27 mouse cellular contexts compared by ENCODE assay signal in the genomic region with DNA sequence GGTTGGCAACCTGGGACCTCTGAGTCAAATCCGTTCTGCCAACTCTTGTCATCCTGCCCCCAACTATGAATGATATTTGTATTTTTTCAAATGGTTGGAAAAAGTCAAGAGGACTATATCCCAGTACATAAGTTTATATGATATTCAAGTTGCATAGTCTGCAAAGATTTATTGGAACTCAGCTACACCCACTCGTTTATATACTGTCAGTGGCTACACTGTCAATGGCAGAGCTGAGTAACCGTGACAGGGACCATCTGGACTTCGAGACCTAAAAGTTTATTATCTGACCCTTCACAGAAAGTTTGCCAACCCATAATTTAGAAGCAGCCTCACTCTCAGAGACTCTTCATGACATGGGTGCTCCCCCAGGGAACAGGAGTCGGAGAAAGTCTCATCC.
DNase-seq lines count a peak whose midpoint lies in the region; ATAC-seq and TF ChIP-seq lines count a peak whose summit lies in the region.
"Had no signal": no experiment of that assay in that cellular context is flagged by ENCODE, and none has a peak within 500 bp of the region (broad histone marks: within the 10 kb centered on the region; RNA-seq: fewer than 3 reads in every experiment).

No protein-coding gene starts in this region.

- no peaks in the 10 kb centered on the region for H3K27me3 ChIP-seq in heart, embryonic 15.5 days
- H3K27me3 ChIP-seq in heart, embryonic 10.5 days (ENCODE audit: insufficient read depth, poor library complexity, severe bottlenecking), result no peaks in the 10 kb centered on the region
- no peaks in the 10 kb centered on the region for H3K27me3 ChIP-seq in kidney, embryonic 16.5 days (ENCODE audit: insufficient read depth, low read length)
- H3K27me3 ChIP-seq in lung, embryonic 16.5 days (ENCODE audit: control insufficient read depth, insufficient read depth, low read depth, low read length), result no peaks in the 10 kb centered on the region; the same call in 1 of the 2 replicates
- no peaks in the 10 kb centered on the region for H3K27me3 ChIP-seq in stomach, embryonic 14.5 days (ENCODE audit: control insufficient read depth, insufficient read depth, low read length)
- no peaks in the 10 kb centered on the region for H3K27me3 ChIP-seq in stomach, postnatal 0 days (ENCODE audit: control insufficient read depth, insufficient read depth, low read length)
- H3K27me3 ChIP-seq: CH12.LX; forebrain, embryonic 13.5 days; heart, embryonic 12.5 days; hindbrain, embryonic 13.5 days had no signal

- TF ChIP-seq CTCF in stomach, postnatal 0 days (IDR thresholded peaks at IDR 0.05; ENCODE audit: low read depth), result no peak

- H3K36me3 ChIP-seq in heart, embryonic 15.5 days, result no peaks in the 10 kb centered on the region
- no peaks in the 10 kb centered on the region for H3K36me3 ChIP-seq in heart, embryonic 10.5 days
- H3K36me3 ChIP-seq in kidney, embryonic 16.5 days (ENCODE audit: insufficient read depth, low read length), result no peaks in the 10 kb centered on the region
- no peaks in the 10 kb centered on the region for H3K36me3 ChIP-seq in lung, embryonic 16.5 days (ENCODE audit: control insufficient read depth, insufficient read depth, low read length)
- H3K36me3 ChIP-seq in stomach, embryonic 14.5 days (ENCODE audit: control insufficient read depth, insufficient read depth, low read length), result no peaks in the 10 kb centered on the region
- H3K36me3 ChIP-seq in stomach, postnatal 0 days (ENCODE audit: control insufficient read depth, insufficient read depth, low read length), result no peaks in the 10 kb centered on the region
- H3K36me3 ChIP-seq: forebrain, embryonic 10.5 days; G1E; heart, embryonic 12.5 days; hindbrain, embryonic 10.5 days; hindbrain, embryonic 13.5 days had no signal

- WGBS in heart, embryonic 15.5 days, result 76% methylated on average over 5 of the region's 5 CpGs
- WGBS in heart, embryonic 10.5 days, result 84% methylated on average over 5 of the region's 5 CpGs
- 29% methylated on average over 5 of the region's 5 CpGs for WGBS in kidney, embryonic 16.5 days
- 43% methylated on average over 5 of the region's 5 CpGs for WGBS in lung, embryonic 16.5 days
- WGBS in stomach, embryonic 14.5 days, result 27% methylated on average over 5 of the region's 5 CpGs
- 66% methylated on average over 5 of the region's 5 CpGs for WGBS in stomach, postnatal 0 days

- no peak overlapping the region for H3K9ac ChIP-seq in heart, embryonic 15.5 days
- H3K9ac ChIP-seq in kidney, embryonic 16.5 days (replicated peaks; ENCODE audit: low read length), result no peak overlapping the region
- H3K9ac ChIP-seq in lung, embryonic 16.5 days (ENCODE audit: low read length), result no peak overlapping the region
- H3K9ac ChIP-seq in stomach, embryonic 14.5 days (replicated peaks; ENCODE audit: low read depth, low read length), result no peak overlapping the region
- no peak overlapping the region for H3K9ac ChIP-seq in stomach, postnatal 0 days (ENCODE audit: low read length)
- H3K9ac ChIP-seq: forebrain, embryonic 13.5 days; heart, embryonic 12.5 days; hindbrain, embryonic 13.5 days had no signal

- TF ChIP-seq EP300 in stomach, postnatal 0 days (optimal IDR thresholded peaks at IDR 0.05), result no peak

- H3K27ac ChIP-seq in heart, embryonic 15.5 days, result peak overlapping the region; percentile 73
- no peak overlapping the region for H3K27ac ChIP-seq in heart, embryonic 10.5 days
- H3K27ac ChIP-seq in kidney, embryonic 16.5 days (ENCODE audit: low read length), result no peak overlapping the region
- no peak overlapping the region for H3K27ac ChIP-seq in lung, embryonic 16.5 days (ENCODE audit: low read length)
- peak overlapping the region; percentile 52; the same call in 1 of the 2 replicates for H3K27ac ChIP-seq in stomach, embryonic 14.5 days (ENCODE audit: low read length)
- H3K27ac ChIP-seq in stomach, postnatal 0 days (replicated peaks), result no peak overlapping the region
- H3K27ac ChIP-seq: forebrain, embryonic 10.5 days; forebrain, embryonic 13.5 days; hindbrain, embryonic 10.5 days; hindbrain, embryonic 13.5 days had no signal

- H3K4me1 ChIP-seq in heart, embryonic 15.5 days (replicated peaks), result peaks cover 3% of the 10 kb centered on the region
- H3K4me1 ChIP-seq in heart, embryonic 10.5 days, result no peaks in the 10 kb centered on the region
- 0 out of 2 replicates have a peak, but pooled peaks cover 3% of the 10 kb centered on the region for H3K4me1 ChIP-seq in kidney, embryonic 16.5 days (ENCODE audit: insufficient read depth, low read length)
- no peaks in the 10 kb centered on the region for H3K4me1 ChIP-seq in lung, embryonic 16.5 days (replicated peaks; ENCODE audit: control insufficient read depth, insufficient read depth, low read length)
- peaks cover 5% of the 10 kb centered on the region; the same call in 1 of the 2 replicates for H3K4me1 ChIP-seq in stomach, embryonic 14.5 days (ENCODE audit: control insufficient read depth, insufficient read depth, low read length)
- no peaks in the 10 kb centered on the region for H3K4me1 ChIP-seq in stomach, postnatal 0 days (replicated peaks; ENCODE audit: control insufficient read depth, insufficient read depth)
- H3K4me1 ChIP-seq: forebrain, embryonic 10.5 days; forebrain, embryonic 13.5 days; hindbrain, embryonic 10.5 days; hindbrain, embryonic 13.5 days had no signal

- DNase-seq in heart, embryonic 10.5 days (ENCODE audit: low spot score), result no peak
- no peak for DNase-seq in kidney, adult 9 months
- no peak for DNase-seq in lung, adult 18-20 months
- DNase-seq in stomach, postnatal 0 days (ENCODE audit: low spot score), result no peak
- DNase-seq: adrenal gland, postnatal 10 days; adrenal gland, postnatal 36 days; B cell, adult 2 months; cerebellum, adult 18-20 months; cerebellum, adult 9-10 months; cerebellum, postnatal 14 days; gastrocnemius, postnatal 10 days; gastrocnemius, postnatal 36 days; heart, postnatal 14 days had no signal

- no peak for ATAC-seq in heart, embryonic 15.5 days (replicated peaks; ENCODE audit: insufficient number of reproducible peaks, insufficient read depth, low FRiP score, low read depth)
- peak; percentile 12; the same call in 1 of the 2 replicates for ATAC-seq in kidney, embryonic 16.5 days (ENCODE audit: low FRiP score, low TSS enrichment)
- ATAC-seq in lung, embryonic 16.5 days (ENCODE audit: low read depth), result peak; percentile 45; the same call in 1 of the 2 replicates
- no peak for ATAC-seq in stomach, embryonic 14.5 days (ENCODE audit: insufficient number of reproducible peaks, insufficient read depth, low FRiP score, low read depth)
- ATAC-seq in stomach, postnatal 0 days (ENCODE audit: low FRiP score, low TSS enrichment), result no peak
- ATAC-seq: forebrain, embryonic 13.5 days; forebrain, embryonic 16.5 days; hindbrain, embryonic 16.5 days; Patski had no signal

- no peaks in the 10 kb centered on the region for H3K9me3 ChIP-seq in heart, embryonic 15.5 days (replicated peaks)
- no peaks in the 10 kb centered on the region for H3K9me3 ChIP-seq in heart, embryonic 10.5 days
- no peaks in the 10 kb centered on the region for H3K9me3 ChIP-seq in kidney, embryonic 16.5 days (ENCODE audit: low read length)
- no peaks in the 10 kb centered on the region for H3K9me3 ChIP-seq in lung, embryonic 16.5 days (ENCODE audit: control insufficient read depth, low read length)
- no peaks in the 10 kb centered on the region for H3K9me3 ChIP-seq in stomach, embryonic 14.5 days (ENCODE audit: control insufficient read depth, low read depth, low read length)
- H3K9me3 ChIP-seq in stomach, postnatal 0 days (ENCODE audit: control insufficient read depth, low read length), result no peaks in the 10 kb centered on the region
- H3K9me3 ChIP-seq: forebrain, embryonic 10.5 days; forebrain, embryonic 13.5 days; G1E; heart, embryonic 12.5 days; hindbrain, embryonic 10.5 days; hindbrain, embryonic 13.5 days had no signal

- no peak overlapping the region for H3K4me2 ChIP-seq in heart, embryonic 15.5 days
- H3K4me2 ChIP-seq in kidney, embryonic 16.5 days (replicated peaks; ENCODE audit: low read depth, low read length), result no peak overlapping the region
- H3K4me2 ChIP-seq in lung, embryonic 16.5 days (ENCODE audit: low read depth, low read length), result no peak overlapping the region
- H3K4me2 ChIP-seq in stomach, embryonic 14.5 days (replicated peaks; ENCODE audit: low read depth, low read length), result no peak overlapping the region
- H3K4me2 ChIP-seq in stomach, postnatal 0 days (replicated peaks; ENCODE audit: low read depth), result no peak overlapping the region
- H3K4me2 ChIP-seq: forebrain, embryonic 13.5 days; hindbrain, embryonic 13.5 days had no signal

- H3K4me3 ChIP-seq in heart, embryonic 15.5 days, result no peak overlapping the region
- no peak overlapping the region for H3K4me3 ChIP-seq in heart, embryonic 10.5 days
- H3K4me3 ChIP-seq in kidney, embryonic 16.5 days (ENCODE audit: low read length), result no peak overlapping the region
- H3K4me3 ChIP-seq in lung, embryonic 16.5 days (ENCODE audit: low read length), result no peak overlapping the region
- H3K4me3 ChIP-seq in stomach, embryonic 14.5 days (ENCODE audit: low read depth, low read length), result no peak overlapping the region
- no peak overlapping the region for H3K4me3 ChIP-seq in stomach, postnatal 0 days (ENCODE audit: low read depth, low read length)
- H3K4me3 ChIP-seq: forebrain, embryonic 10.5 days; forebrain, embryonic 13.5 days; hindbrain, embryonic 10.5 days; hindbrain, embryonic 13.5 days had no signal

Comparison
In these comparisons a context has a peak if more than half of its experiments do, and no peak if none do; other contexts are left out.
1. H3K27ac ChIP-seq: peak in heart, embryonic 15.5 days (single experiment) and stomach, embryonic 14.5 days (single experiment); none in heart, embryonic 10.5 days (single experiment), kidney, embryonic 16.5 days (single experiment), lung, embryonic 16.5 days (single experiment) and stomach, postnatal 0 days (single experiment).
2. ATAC-seq: peak in kidney, embryonic 16.5 days (single experiment) and lung, embryonic 16.5 days (single experiment); none in heart, embryonic 15.5 days (single experiment), stomach, embryonic 14.5 days (single experiment) and stomach, postnatal 0 days (single experiment).